Mouse (Mus musculus) ES-E14 (cell line): ENCODE measurements around the gene Znrf3. TPM values are rescaled to one million over a fixed set of nuclear protein-coding genes. Genes with fewer than 3 reads are reported as not detected.

ENCODE experiments used
- DNase-seq: peaks from one replicate; pipeline ENCODE4 v3.0.0-alpha.2; 2013; ENCODE audit warnings: low read depth, low spot score
- H3K27ac ChIP-seq: 2 replicates; pipeline ENCODE4 v1.5.1; 2012; ENCODE audit warnings: low read depth, mild to moderate bottlenecking, low read length, moderate library complexity, mixed read lengths; ENCODE audit not compliant: poor library complexity, insufficient read depth, severe bottlenecking
- H3K36me3 ChIP-seq: 2 replicates; pipeline ENCODE4 v1.6.1; 2012; ENCODE audit warnings: mild to moderate bottlenecking, low read length, moderate library complexity, mixed read lengths; ENCODE audit not compliant: control insufficient read depth, poor library complexity, insufficient read depth, severe bottlenecking
- H3K4me1 ChIP-seq, 2 experiments: fragments of 150-350 bp in 1 of 2; sonication (generic) in 1 of 2; 2 replicates each; pipeline ENCODE4 v1.6.1; 2012; ENCODE audit warnings: low read length in 2 of 2, mild to moderate bottlenecking in 1 of 2, mixed read lengths in 1 of 2; ENCODE audit not compliant: control insufficient read depth in 2 of 2, insufficient read depth in 2 of 2, poor library complexity in 1 of 2
- H3K4me3 ChIP-seq, 2 experiments: fragments of 150-350 bp in 1 of 2; sonication (generic) in 1 of 2; 2 replicates each; pipeline ENCODE4 v1.5.1; 2012; ENCODE audit warnings: low read length in 2 of 2, low read depth in 1 of 2, mild to moderate bottlenecking in 1 of 2, mixed read lengths in 1 of 2; ENCODE audit not compliant: insufficient read depth in 1 of 2, poor library complexity in 1 of 2, severe bottlenecking in 1 of 2
- H3K9ac ChIP-seq: 2 replicates; pipeline ENCODE4 v1.6.1; 2012; ENCODE audit warnings: low read depth, mild to moderate bottlenecking, low read length, mixed read lengths; ENCODE audit not compliant: poor library complexity, insufficient read depth, severe bottlenecking
- H3K9me3 ChIP-seq: fragments of 150-350 bp; sonication (generic); 2 replicates; pipeline ENCODE4 v1.6.1; 2012; ENCODE audit warnings: low read depth, mild to moderate bottlenecking, low read length; ENCODE audit not compliant: control insufficient read depth, insufficient read depth
- CHD2 ChIP-seq: IDR thresholded peaks from 2 replicates; pipeline ENCODE4 v1.6.1; 2014; ENCODE audit warnings: mild to moderate bottlenecking, low read depth, low read length, inconsistent platforms
- HCFC1 ChIP-seq: IDR thresholded peaks from 2 replicates; pipeline ENCODE4 v1.6.1; 2012; ENCODE audit warnings: low read length, inconsistent platforms, borderline replicate concordance; ENCODE audit not compliant: insufficient read depth
- MAFK ChIP-seq: IDR thresholded peaks from 2 replicates; pipeline ENCODE4 v1.6.1; 2014; ENCODE audit warnings: mild to moderate bottlenecking, low read depth, low read length, inconsistent platforms; ENCODE audit not compliant: insufficient read depth
- ZC3H11A ChIP-seq: IDR thresholded peaks from 2 replicates; pipeline ENCODE4 v1.6.1; 2012; ENCODE audit warnings: low read depth, mild to moderate bottlenecking, inconsistent platforms, low read length, borderline replicate concordance
- ZNF384 ChIP-seq: IDR thresholded peaks from 2 replicates; pipeline ENCODE4 v1.6.1; 2012; ENCODE audit warnings: low read depth, low read length, inconsistent platforms
- in situ Hi-C, 2 experiments: fragments of 600-800 bp; cut with MboI; formaldehyde crosslinking; loops; one replicate each; pipeline ENCODE4 v1.15.1; 2025; ENCODE audit warnings: low sequenced_read_pairs in 2 of 2, inconsistent platforms in 1 of 2; ENCODE audit not compliant: unreplicated experiment in 2 of 2
- total RNA-seq: library from RNA; depleted of rRNA; stranded (reverse); fragments of 300-350 nt; gene quantifications from 2 replicates; pipeline ENCODE4 v1.2.3, GENCODE M21; 2012

The Znrf3 gene
- total RNA-seq, 1 experiment, result 15.4 TPM

DNA sequence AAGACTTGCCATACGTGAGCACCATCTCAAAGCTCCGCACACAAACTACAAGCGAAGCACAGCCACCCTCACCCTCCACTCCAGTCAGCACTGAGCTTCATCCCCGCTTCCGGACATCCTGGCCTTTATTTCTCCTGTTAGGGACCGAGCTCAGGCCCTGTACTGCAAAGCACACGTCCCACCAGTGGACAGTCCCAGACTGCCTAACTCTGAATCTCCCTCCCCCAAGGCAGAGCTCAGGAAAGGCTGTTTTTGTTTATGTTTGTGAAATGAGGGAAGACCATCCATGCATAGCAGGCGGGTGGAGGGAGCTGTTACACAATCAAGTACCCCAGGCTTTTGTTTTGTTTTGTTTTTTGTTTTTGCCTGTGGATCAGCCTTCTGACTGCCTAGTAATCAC, 191.9 kb downstream of the Znrf3 start:
- DNase-seq, result no peak
- Histone ChIP-seq H3K9ac (no peak overlapping the region), H3K4me1 (peaks cover 0 to 11% of the 10 kb centered on the region in 2 experiments; a peak in 2 of 4 replicates), H3K27ac (no peak overlapping the region), H3K4me3 (no peak overlapping the region), H3K36me3 (no peaks in the 10 kb centered on the region), H3K9me3 (no peaks in the 10 kb centered on the region)
- TF ChIP-seq CHD2, result no peak
- no peak for TF ChIP-seq HCFC1
- TF ChIP-seq MAFK, result no peak
- TF ChIP-seq ZC3H11A, result no peak
- TF ChIP-seq ZNF384, result no peak
- in situ Hi-C loops, result no loop called here

DNA sequence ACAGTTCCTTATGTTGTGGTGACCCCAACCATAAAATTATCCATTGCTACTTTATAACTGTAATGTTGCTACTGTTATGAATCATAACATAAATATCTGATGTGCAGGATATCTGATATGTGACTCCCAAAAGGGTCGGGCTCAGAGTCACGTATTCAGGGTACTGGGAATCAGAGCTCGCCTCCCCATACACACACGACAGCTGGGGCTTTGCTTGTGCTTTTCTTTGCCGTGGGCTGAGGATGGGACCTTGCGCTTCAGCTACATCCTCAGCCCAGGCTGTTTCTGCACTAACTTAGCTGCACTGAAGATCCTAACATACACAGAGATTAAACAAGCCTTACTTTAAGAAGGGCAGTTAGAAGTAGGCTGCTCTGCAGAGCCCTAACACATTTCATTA, 193.5 kb downstream of the Znrf3 start:
- in situ Hi-C loops, result no loop called here
- Histone ChIP-seq H3K9ac (no peak overlapping the region), H3K4me1 (peaks cover 0 to 4% of the 10 kb centered on the region in 2 experiments; a peak in 1 of 4 replicates)

DNA sequence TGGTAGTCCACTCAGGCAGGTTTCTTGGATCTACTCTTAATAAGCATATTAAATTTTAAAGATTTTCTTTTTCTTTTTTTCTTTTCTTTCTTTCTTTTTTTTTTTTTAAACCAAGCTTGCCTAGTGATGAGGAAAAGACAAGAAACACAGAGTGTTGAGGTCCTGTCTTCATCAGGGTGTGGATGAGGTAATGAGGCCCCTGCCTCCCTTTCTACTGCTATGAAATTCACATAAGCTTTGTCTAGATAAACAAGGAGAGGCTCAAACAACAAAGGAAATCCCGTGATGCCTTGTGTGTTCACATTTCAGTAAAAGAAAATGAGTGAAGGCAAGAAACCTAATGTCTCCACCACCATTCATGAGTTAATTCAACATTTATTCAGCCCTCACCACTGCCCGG, 196.4 kb downstream of the Znrf3 start:
- H3K4me1 ChIP-seq, result peaks cover 0 to 12% of the 10 kb centered on the region in 2 experiments; a peak in 1 of 4 replicates
- H3K4me3 ChIP-seq, result no peak overlapping the region
- DNase-seq, result no peak
- no peaks in the 10 kb centered on the region for H3K9me3 ChIP-seq
- TF ChIP-seq MAFK (no peak), ZNF384 (no peak)
- in situ Hi-C loops, result no loop called here
- no peak overlapping the region for H3K9ac ChIP-seq
- H3K36me3 ChIP-seq, result no peaks in the 10 kb centered on the region
- H3K27ac ChIP-seq, result no peak overlapping the region

More for the DNA sequence above, 193.5 kb downstream of the Znrf3 start:
- no peaks in the 10 kb centered on the region for H3K9me3 ChIP-seq
- no peak for TF ChIP-seq ZNF384
- no peak for TF ChIP-seq MAFK
- TF ChIP-seq HCFC1, result no peak
- TF ChIP-seq ZC3H11A, result no peak
- no peak for TF ChIP-seq CHD2
- H3K27ac ChIP-seq, result no peak overlapping the region
- no peak overlapping the region for H3K4me3 ChIP-seq
- no peak for DNase-seq
- no peaks in the 10 kb centered on the region for H3K36me3 ChIP-seq

- in situ Hi-C loops, result no loop called here
- H3K27ac ChIP-seq, result no peak overlapping the region
- no peaks in the 10 kb centered on the region for H3K9me3 ChIP-seq
- no peak for DNase-seq
- no peak overlapping the region for H3K9ac ChIP-seq
- TF ChIP-seq ZC3H11A (no peak), CHD2 (no peak), ZNF384 (no peak), MAFK (no peak), HCFC1 (no peak)
- no peak overlapping the region for H3K4me3 ChIP-seq
- peaks cover 0 to 20% of the 10 kb centered on the region in 2 experiments; a peak in 2 of 4 replicates for H3K4me1 ChIP-seq
- peaks cover 2% of the 10 kb centered on the region; the same call in 1 of the 2 replicates for H3K36me3 ChIP-seq
Observed at GRCm38 (mm10) chr11:5245431-5245830, 199.2 kb downstream of the Znrf3 start.

DNA sequence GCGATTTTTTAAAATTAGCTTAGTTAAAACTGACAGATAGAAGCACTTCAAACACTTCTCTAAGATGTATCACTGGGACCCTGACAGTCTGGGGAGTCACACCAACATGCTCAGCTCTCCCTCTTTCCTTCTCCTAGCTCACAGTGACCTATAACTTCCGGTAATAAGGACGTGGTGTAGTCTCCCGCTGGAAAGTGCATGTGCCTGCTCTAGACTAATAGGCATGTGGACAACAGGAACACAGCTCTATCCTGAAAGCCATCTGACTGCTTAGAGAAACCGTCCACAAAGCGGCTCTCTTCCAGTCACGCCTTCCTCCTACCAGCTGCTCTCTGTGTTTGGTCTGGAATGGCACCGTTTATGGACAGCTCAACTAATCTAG, 199.9 kb downstream of the Znrf3 start:
- H3K27ac ChIP-seq, result no peak overlapping the region
- in situ Hi-C loops, result no loop called here
- no peak for DNase-seq

More for the DNA sequence above, 199.9 kb downstream of the Znrf3 start:
- Histone ChIP-seq H3K9me3 (no peaks in the 10 kb centered on the region), H3K36me3 (peaks cover 2% of the 10 kb centered on the region; the same call in 1 of the 2 replicates), H3K9ac (no peak overlapping the region), H3K4me3 (no peak overlapping the region), H3K4me1 (peaks cover 3 to 22% of the 10 kb centered on the region in 2 experiments; a peak in 2 of 4 replicates)
- TF ChIP-seq HCFC1 (no peak), ZNF384 (no peak), ZC3H11A (no peak), CHD2 (no peak), MAFK (no peak)
